Mouse (Mus musculus) liver, adult 2 months (tissue): ENCODE data around the gene Lpar6. TPM values are rescaled to one million over a fixed set of nuclear protein-coding genes. Genes with fewer than 3 reads are reported as not detected.

Experiments used
- DNase-seq: peaks from one replicate; pipeline ENCODE4 v3.0.0-alpha.2; 2011; ENCODE audit warnings: low read depth, low spot score; ENCODE audit errors: extremely low read depth
- H3K27ac ChIP-seq: fragments of 200-500 bp; replicated peaks from 2 replicates; pipeline ENCODE4 v1.5.1; 2012; ENCODE audit warnings: low read depth, mild to moderate bottlenecking, control low read depth, inconsistent platforms, low read length; ENCODE audit not compliant: insufficient read depth
- H3K27me3 ChIP-seq: fragments of 200-500 bp; 2 replicates; pipeline ENCODE4 v1.6.1; 2012; ENCODE audit warnings: mild to moderate bottlenecking, moderate library complexity, low read length, inconsistent platforms; ENCODE audit not compliant: control insufficient read depth, insufficient read depth
- H3K36me3 ChIP-seq: fragments of 200-500 bp; 2 replicates; pipeline ENCODE4 v1.6.1; 2012; ENCODE audit warnings: low read length, inconsistent platforms; ENCODE audit not compliant: control insufficient read depth, insufficient read depth
- H3K4me1 ChIP-seq: fragments of 200-500 bp; 2 replicates; pipeline ENCODE4 v1.6.1; 2011; ENCODE audit warnings: low read length; ENCODE audit not compliant: control insufficient read depth, insufficient read depth
- H3K4me3 ChIP-seq: fragments of 200-500 bp; 2 replicates; pipeline ENCODE4 v1.5.1; 2011; ENCODE audit warnings: low read depth, mild to moderate bottlenecking, control low read depth, low read length, moderate library complexity; ENCODE audit not compliant: insufficient read depth
- H3K79me2 ChIP-seq: fragments of 200-500 bp; 2 replicates; pipeline ENCODE4 v1.6.1; 2012; ENCODE audit warnings: inconsistent platforms, mild to moderate bottlenecking, low read length, moderate library complexity; ENCODE audit not compliant: control insufficient read depth, insufficient read depth
- H3K9ac ChIP-seq: fragments of 200-500 bp; 2 replicates; pipeline ENCODE4 v1.6.1; 2012; ENCODE audit warnings: low read depth, mild to moderate bottlenecking, control low read depth, inconsistent platforms, low read length
- CTCF ChIP-seq: fragments of 200-500 bp; IDR thresholded peaks from 2 replicates; pipeline ENCODE4 v1.5.1; 2011; ENCODE audit warnings: low read depth, low read length, control low read depth
- POLR2A ChIP-seq: fragments of 200-500 bp; IDR thresholded peaks from 2 replicates; pipeline ENCODE4 v1.6.1; 2011; ENCODE audit warnings: low read length, control low read depth; ENCODE audit not compliant: insufficient read depth; ENCODE audit errors: extremely low read depth
- WGBS: fragments of 180-500 bp; shearing (Covaris S2); methylation state at CpG from one replicate; pipeline ENCODE4 v1.1.7; 2018; 5-methylcytosine and 5-hydroxymethylcytosine counted together
- polyA plus RNA-seq: library from polyadenylated mRNA; depleted of rRNA; stranded (reverse); fragments of >200 nt; gene quantifications from 2 replicates; pipeline ENCODE4 v1.2.3, GENCODE M21; 2012
- total RNA-seq: library from RNA; depleted of rRNA; stranded (reverse); fragments of >200 nt; gene quantifications from 2 replicates; pipeline ENCODE4 v1.2.3, GENCODE M21; 2014

The Lpar6 gene
- total and polyA plus RNA-seq, 2 experiments = 3.1 to 12.4 TPM

DNA sequence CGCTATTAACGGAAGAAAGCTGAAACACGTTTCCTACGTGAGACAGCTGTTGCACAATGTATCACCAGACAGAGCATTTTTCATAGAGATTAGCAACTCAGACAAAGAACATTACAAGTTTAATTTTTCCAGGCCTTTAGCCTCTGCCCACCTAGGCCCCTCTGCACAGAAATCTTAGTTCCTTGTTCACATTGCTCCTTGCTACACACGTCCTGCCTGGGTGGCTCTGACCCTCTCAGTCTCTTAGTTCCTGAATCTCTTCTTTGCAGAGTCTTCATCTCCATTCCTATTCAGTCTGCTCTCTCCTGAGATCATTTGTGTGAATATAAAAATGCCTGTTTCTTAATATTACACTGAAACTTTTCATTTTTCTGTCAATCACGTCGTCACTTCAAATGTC, 19.7 kb downstream of the Lpar6 start:
- no peaks in the 10 kb centered on the region for H3K27me3 ChIP-seq
- no peaks in the 10 kb centered on the region; the same call in 1 of the 2 replicates for H3K79me2 ChIP-seq
- no peak overlapping the region for H3K9ac ChIP-seq
- TF ChIP-seq CTCF (no peak), POLR2A (no peak)
- no peak overlapping the region for H3K4me3 ChIP-seq
- peaks cover 21% of the 10 kb centered on the region for H3K4me1 ChIP-seq
- 61% methylated on average over 7 of the region's 7 CpGs for WGBS
- no peaks in the 10 kb centered on the region for H3K36me3 ChIP-seq
- DNase-seq = peak; percentile 32
- no peak overlapping the region for H3K27ac ChIP-seq

DNA sequence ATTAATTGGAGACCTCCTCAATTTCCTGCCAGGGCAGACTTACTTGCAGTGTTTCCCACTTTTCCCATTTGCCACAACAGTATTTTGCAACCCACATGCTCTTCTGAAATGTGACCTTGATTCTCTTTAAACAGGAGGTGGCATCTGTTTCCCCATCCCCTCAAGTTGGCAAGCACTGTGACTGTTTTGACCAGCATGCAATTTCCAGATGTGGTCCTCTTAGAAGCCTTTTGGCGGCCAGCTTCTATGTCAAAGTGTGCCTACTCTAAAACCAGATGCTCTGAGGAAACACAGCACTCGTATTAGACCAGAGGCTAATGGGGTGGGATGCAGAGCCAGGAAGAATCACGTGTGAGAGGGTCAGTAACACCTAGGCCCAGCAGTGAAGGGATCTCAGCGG, 20.5 kb downstream of the Lpar6 start:
- peaks cover 15% of the 10 kb centered on the region for H3K4me1 ChIP-seq
- H3K4me3 ChIP-seq = no peak overlapping the region
- TF ChIP-seq POLR2A (no peak), CTCF (no peak)
- H3K9ac ChIP-seq = no peak overlapping the region
- peak; percentile 88 for DNase-seq
- WGBS = 18% methylated on average over 4 of the region's 4 CpGs
- H3K79me2 ChIP-seq = no peaks in the 10 kb centered on the region; the same call in 1 of the 2 replicates
- peak overlapping the region; percentile 9 for H3K27ac ChIP-seq
- no peaks in the 10 kb centered on the region for H3K36me3 ChIP-seq
- no peaks in the 10 kb centered on the region for H3K27me3 ChIP-seq

DNA sequence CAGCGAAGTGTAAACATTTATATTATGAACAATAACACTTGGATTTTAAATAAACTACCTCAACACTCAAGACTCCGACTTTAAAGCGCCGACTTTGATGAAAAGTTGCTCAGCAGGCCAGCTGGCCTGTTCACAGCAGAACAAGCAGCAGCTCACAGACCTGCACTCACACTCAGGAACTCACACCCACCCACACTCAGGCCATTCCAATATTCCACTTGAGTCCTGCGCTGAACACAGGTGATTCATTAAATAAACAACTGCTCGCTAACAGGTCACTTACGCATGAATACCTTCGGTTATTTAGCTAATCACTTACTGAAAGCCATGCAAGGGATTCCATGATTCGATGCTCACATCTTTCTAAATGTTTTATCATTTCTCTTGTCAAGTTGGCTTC, 24.5 kb downstream of the Lpar6 start:
- 89% methylated on average over 9 of the region's 9 CpGs for WGBS
- Histone ChIP-seq H3K4me1 (peaks cover 8% of the 10 kb centered on the region), H3K36me3 (0 out of 2 replicates have a peak, but pooled peaks cover 1% of the 10 kb centered on the region), H3K9ac (no peak overlapping the region), H3K27me3 (no peaks in the 10 kb centered on the region), H3K4me3 (no peak overlapping the region), H3K27ac (no peak overlapping the region), H3K79me2 (no peaks in the 10 kb centered on the region)
- DNase-seq = no peak
- TF ChIP-seq CTCF (no peak), POLR2A (no peak)

DNA sequence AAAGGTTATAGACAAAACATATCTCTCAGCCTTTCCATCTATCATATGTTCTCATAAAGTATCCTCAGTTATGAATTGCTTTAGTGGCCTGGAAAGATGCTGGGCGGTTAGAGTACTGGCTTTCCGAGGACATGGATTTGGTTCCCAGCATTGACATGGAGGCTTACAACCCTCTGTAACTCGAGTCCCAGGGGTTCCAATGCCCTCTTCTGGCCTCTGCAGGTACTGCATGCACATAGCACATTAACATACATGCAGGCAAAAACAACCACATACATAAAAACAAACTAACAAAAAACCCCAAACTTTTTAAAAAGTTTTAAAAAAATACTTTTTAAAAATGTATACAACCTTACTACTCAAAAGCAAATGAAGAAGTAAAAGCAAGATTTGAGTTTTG, 28.5 kb downstream of the Lpar6 start:
- 0 out of 2 replicates have a peak, but pooled peaks cover 4% of the 10 kb centered on the region for H3K36me3 ChIP-seq
- no peaks in the 10 kb centered on the region for H3K4me1 ChIP-seq
- no peak overlapping the region for H3K4me3 ChIP-seq
- no peak overlapping the region for H3K9ac ChIP-seq
- H3K27me3 ChIP-seq = no peaks in the 10 kb centered on the region
- no peaks in the 10 kb centered on the region for H3K79me2 ChIP-seq
- DNase-seq = no peak
- H3K27ac ChIP-seq = no peak overlapping the region
- TF ChIP-seq POLR2A (no peak), CTCF (peak; percentile 31; the same call in 1 of the 2 replicates)
- WGBS = 79% methylated on average over 3 of the region's 3 CpGs

DNA sequence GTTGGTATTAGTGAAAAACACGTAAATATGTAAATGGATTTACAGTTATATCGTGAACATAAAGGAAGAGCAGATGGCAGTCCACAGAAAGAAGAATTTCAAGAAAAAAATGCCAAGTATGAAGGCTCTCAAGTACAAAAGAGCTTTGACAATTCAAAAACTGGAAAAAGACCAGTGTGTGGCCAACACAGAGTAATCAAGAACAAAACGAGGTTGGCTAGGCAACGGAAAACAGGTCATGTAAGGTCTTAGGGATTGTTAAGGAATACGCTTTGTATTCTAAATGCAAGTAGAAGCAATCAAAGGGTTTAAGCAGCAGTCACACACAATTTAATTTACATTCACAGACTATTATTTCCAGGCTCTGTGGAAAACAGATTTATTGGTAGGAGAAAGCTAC, 34.1 kb downstream of the Lpar6 start:
- peaks cover 7% of the 10 kb centered on the region; the same call in 1 of the 2 replicates for H3K36me3 ChIP-seq
- no peak overlapping the region for H3K27ac ChIP-seq
- H3K79me2 ChIP-seq = no peaks in the 10 kb centered on the region
- TF ChIP-seq POLR2A = no peak
- TF ChIP-seq CTCF = no peak
- H3K4me1 ChIP-seq = no peaks in the 10 kb centered on the region
- 96% methylated on average over 5 of the region's 5 CpGs for WGBS
- no peak for DNase-seq
- H3K9ac ChIP-seq = no peak overlapping the region
- no peaks in the 10 kb centered on the region for H3K27me3 ChIP-seq
- no peak overlapping the region for H3K4me3 ChIP-seq

DNA sequence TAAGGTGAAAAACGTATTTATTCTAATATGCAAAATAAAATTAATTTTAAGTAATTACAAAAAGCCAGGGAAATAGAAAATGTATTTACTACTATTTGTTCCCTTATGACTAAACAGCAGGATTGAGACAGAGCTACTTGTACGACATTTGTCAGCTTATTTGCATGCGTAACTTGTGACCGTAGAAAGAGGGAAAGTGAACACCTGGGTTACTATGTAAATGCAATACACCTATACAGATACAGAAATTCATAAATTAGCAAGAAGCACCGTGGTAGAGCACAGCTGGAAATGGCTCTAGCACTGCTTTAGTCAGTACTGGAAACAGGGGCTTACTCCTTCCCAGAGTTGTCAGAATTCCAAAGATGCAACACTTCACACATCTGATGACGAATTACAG, 41.4 kb downstream of the Lpar6 start:
- Histone ChIP-seq H3K4me1 (no peaks in the 10 kb centered on the region), H3K79me2 (no peaks in the 10 kb centered on the region), H3K27me3 (no peaks in the 10 kb centered on the region), H3K27ac (no peak overlapping the region), H3K36me3 (peaks cover 8% of the 10 kb centered on the region; the same call in 1 of the 2 replicates), H3K9ac (no peak overlapping the region), H3K4me3 (no peak overlapping the region)
- 93% methylated on average over 6 of the region's 6 CpGs for WGBS
- DNase-seq = no peak
- TF ChIP-seq CTCF (no peak), POLR2A (no peak)
